Mouse (Mus musculus) thymus, adult 2 months (tissue): ENCODE measurements around the gene Btbd2.

Experiments used
- CTCF ChIP-seq: fragments of 200-500 bp; IDR thresholded peaks from 2 replicates; pipeline ENCODE4 v1.5.1; 2012; ENCODE audit warnings: mild to moderate bottlenecking, control low read depth, low read length, moderate library complexity, borderline replicate concordance; ENCODE audit not compliant: control insufficient read depth, poor library complexity, insufficient read depth; ENCODE audit errors: extremely low read depth
- POLR2A ChIP-seq: fragments of 200-500 bp; IDR thresholded peaks from 2 replicates; pipeline ENCODE4 v1.6.1; 2012; ENCODE audit warnings: mild to moderate bottlenecking, low read length, control low read depth, moderate library complexity; ENCODE audit not compliant: control insufficient read depth, poor library complexity, insufficient read depth; ENCODE audit errors: extremely low read depth

DNA sequence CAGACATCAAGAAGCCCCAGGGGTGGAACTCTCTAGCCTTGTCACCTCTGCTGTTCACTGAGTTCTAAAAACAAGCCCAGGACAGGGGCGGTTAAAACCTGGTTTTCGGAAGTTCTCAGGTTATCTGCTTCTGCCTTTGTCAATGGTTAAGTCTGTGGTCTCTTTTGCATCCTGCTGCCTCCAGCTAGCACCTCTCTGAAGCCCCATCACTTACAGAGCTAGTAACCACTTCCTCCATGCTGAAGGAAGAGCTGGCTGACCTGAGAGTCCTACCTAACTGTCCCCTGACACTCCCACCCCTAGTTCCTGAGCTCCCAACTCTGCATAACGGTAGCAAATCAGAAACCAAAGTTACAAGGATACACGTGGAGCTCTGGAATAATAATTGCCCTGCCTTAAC lies 43.9 kb upstream of the Btbd2 start:
- no peak for TF ChIP-seq CTCF
- no peak for TF ChIP-seq POLR2A
